Mouse (Mus musculus) CH12.LX (cell line): Measurements from ENCODE around the gene Siae. TPM values are rescaled to one million over a fixed set of nuclear protein-coding genes. Genes with fewer than 3 reads are reported as not detected.

ENCODE experiments used
- DNase-seq: peaks from one replicate; pipeline ENCODE4 v3.0.0-alpha.2; 2013; ENCODE audit errors: extremely low read depth
- H3K27ac ChIP-seq: 2 replicates; pipeline ENCODE4 v1.5.1; 2012; ENCODE audit warnings: low read depth, mild to moderate bottlenecking, control low read depth, moderate library complexity; ENCODE audit not compliant: insufficient read depth
- H3K27me3 ChIP-seq: replicated peaks from 2 replicates; pipeline ENCODE3; 2012; ENCODE audit warnings: inconsistent platforms
- H3K36me3 ChIP-seq, 2 experiments: replicated peaks in 1 of 2; 2 replicates each; pipeline versions ENCODE3 to v1.6.1; 2012; ENCODE audit warnings: inconsistent platforms in 1 of 2, low read length in 1 of 2, mild to moderate bottlenecking in 1 of 2, mixed read lengths in 1 of 2, moderate library complexity in 1 of 2; ENCODE audit not compliant: control insufficient read depth in 1 of 2, insufficient read depth in 1 of 2
- H3K4me1 ChIP-seq, 2 experiments: 2 replicates each; pipeline ENCODE4 v1.6.1; 2012; ENCODE audit warnings: inconsistent platforms in 1 of 2, moderate library complexity in 1 of 2; ENCODE audit not compliant: insufficient read depth in 2 of 2, control insufficient read depth in 1 of 2
- H3K4me2 ChIP-seq: 2 replicates; pipeline ENCODE4 v1.6.1; 2012; ENCODE audit warnings: low read depth, mild to moderate bottlenecking, control low read depth; ENCODE audit not compliant: poor library complexity, insufficient read depth, severe bottlenecking
- H3K4me3 ChIP-seq, 3 experiments: fragments of 150-350 bp in 1 of 3; sonication (generic) in 1 of 3; replicated peaks in 1 of 3; 2 replicates each; pipeline versions ENCODE3 to v1.5.1; 2011 to 2012; ENCODE audit warnings: low read depth in 2 of 3, low read length in 2 of 3, mild to moderate bottlenecking in 2 of 3, moderate library complexity in 2 of 3, control low read depth in 1 of 3, improper control_type of control experiment in 1 of 3, inconsistent platforms in 1 of 3, mixed read lengths in 1 of 3; ENCODE audit not compliant: poor library complexity in 1 of 3
- H3K79me2 ChIP-seq: replicated peaks from 2 replicates; pipeline ENCODE4 v1.6.1; 2012; ENCODE audit warnings: mild to moderate bottlenecking, moderate library complexity; ENCODE audit not compliant: control insufficient read depth, poor library complexity, insufficient read depth, severe bottlenecking; ENCODE audit errors: extremely low read depth
- H3K9ac ChIP-seq: 2 replicates; pipeline ENCODE4 v1.6.1; 2012; ENCODE audit warnings: low read depth, mild to moderate bottlenecking, control low read depth, moderate library complexity; ENCODE audit not compliant: insufficient read depth
- H3K9me3 ChIP-seq: replicated peaks from 2 replicates; pipeline ENCODE3; 2012; ENCODE audit warnings: low read length, inconsistent platforms, mixed read lengths
- BHLHE40 ChIP-seq: IDR thresholded peaks from 2 replicates; pipeline ENCODE4 v1.6.1; 2011; ENCODE audit warnings: mild to moderate bottlenecking, low read depth, low read length, improper control_type of control experiment
- CHD2 ChIP-seq: IDR thresholded peaks from 2 replicates; pipeline ENCODE4 v1.6.1; 2011; ENCODE audit warnings: low read length, improper control_type of control experiment
- CTCF ChIP-seq, 2 experiments: IDR thresholded peaks in 1 of 2; conservative IDR thresholded peaks in 1 of 2; 2 replicates each; pipeline ENCODE4 v1.5.1; 2011 to 2012; ENCODE audit warnings: low read depth in 2 of 2, low read length in 2 of 2, improper control_type of control experiment in 1 of 2, inconsistent platforms in 1 of 2, mild to moderate bottlenecking in 1 of 2, moderate library complexity in 1 of 2
- E2F4 ChIP-seq: IDR thresholded peaks from 2 replicates; pipeline ENCODE4 v1.6.1; 2011; ENCODE audit warnings: low read depth, low read length, improper control_type of control experiment; ENCODE audit not compliant: insufficient replicate concordance
- JUN ChIP-seq: IDR thresholded peaks from 2 replicates; pipeline ENCODE4 v1.6.1; 2011; ENCODE audit warnings: low read depth, mild to moderate bottlenecking, low read length, improper control_type of control experiment, moderate library complexity; ENCODE audit not compliant: insufficient read depth
- KAT2A ChIP-seq: IDR thresholded peaks from 2 replicates; pipeline ENCODE4 v1.6.1; 2012; ENCODE audit warnings: low read length, improper control_type of control experiment, inconsistent platforms; ENCODE audit not compliant: insufficient replicate concordance
- MAFK ChIP-seq: IDR thresholded peaks from 2 replicates; pipeline ENCODE4 v1.6.1; 2011; ENCODE audit warnings: low read length, improper control_type of control experiment; ENCODE audit not compliant: insufficient replicate concordance
- MAX ChIP-seq: IDR thresholded peaks from 2 replicates; pipeline ENCODE4 v1.6.1; 2011; ENCODE audit warnings: low read length, improper control_type of control experiment
- MAZ ChIP-seq: IDR thresholded peaks from 2 replicates; pipeline ENCODE4 v1.6.1; 2012; ENCODE audit warnings: low read depth, mild to moderate bottlenecking, inconsistent platforms, low read length, improper control_type of control experiment, moderate library complexity
- MEF2A ChIP-seq: IDR thresholded peaks from 2 replicates; pipeline ENCODE4 v1.6.1; 2014; ENCODE audit warnings: low read depth, mild to moderate bottlenecking, inconsistent platforms, low read length, improper control_type of control experiment, borderline replicate concordance
- MYC ChIP-seq: IDR thresholded peaks from 2 replicates; pipeline ENCODE4 v1.6.1; 2011; ENCODE audit warnings: low read depth, mild to moderate bottlenecking, improper control_type of control experiment, low read length
- NELFE ChIP-seq: IDR thresholded peaks from 2 replicates; pipeline ENCODE4 v1.6.1; 2011; ENCODE audit warnings: low read depth, low read length, improper control_type of control experiment
- PAX5 ChIP-seq: IDR thresholded peaks from 2 replicates; pipeline ENCODE4 v1.6.1; 2012; ENCODE audit warnings: low read length, inconsistent platforms, mixed read lengths
- POLR2A ChIP-seq: IDR thresholded peaks from 2 replicates; pipeline ENCODE4 v1.6.1; 2011; ENCODE audit warnings: low read depth, mild to moderate bottlenecking, improper control_type of control experiment, low read length
- RAD21 ChIP-seq: IDR thresholded peaks from 2 replicates; pipeline ENCODE4 v1.6.1; 2011; ENCODE audit warnings: low read depth, mild to moderate bottlenecking, low read length, improper control_type of control experiment, moderate library complexity
- SIN3A ChIP-seq: IDR thresholded peaks from 2 replicates; pipeline ENCODE4 v1.6.1; 2012; ENCODE audit warnings: low read length, improper control_type of control experiment, inconsistent platforms
- TBP ChIP-seq: conservative IDR thresholded peaks from 2 replicates; pipeline ENCODE4 v1.6.1; 2011; ENCODE audit warnings: low read depth, low read length, improper control_type of control experiment
- TCF12 ChIP-seq: IDR thresholded peaks from 2 replicates; pipeline ENCODE4 v1.6.1; 2014; ENCODE audit warnings: low read depth, mild to moderate bottlenecking, inconsistent platforms, low read length, improper control_type of control experiment
- ZC3H11A ChIP-seq: IDR thresholded peaks from 2 replicates; pipeline ENCODE4 v1.6.1; 2012; ENCODE audit warnings: low read depth, mild to moderate bottlenecking, inconsistent platforms, low read length, improper control_type of control experiment
- ZKSCAN1 ChIP-seq: IDR thresholded peaks from 2 replicates; pipeline ENCODE4 v1.6.1; 2012; ENCODE audit warnings: low read depth, inconsistent platforms, low read length, improper control_type of control experiment, borderline replicate concordance
- ZNF384 ChIP-seq: IDR thresholded peaks from 2 replicates; pipeline ENCODE4 v1.6.1; 2012; ENCODE audit warnings: low read depth, low read length, improper control_type of control experiment, inconsistent platforms
- dilution Hi-C: fragments of 300-500 bp; cut with MboI; formaldehyde crosslinking; loops from 2 replicates; pipeline ENCODE4 v1.14.3; 2020; ENCODE audit warnings: low sequenced_read_pairs; ENCODE audit not compliant: extremely low pct_unique_long_range_greater_than_20kb, extremely low pct_ligation_motif_present
- in situ Hi-C: fragments of 300-500 bp; cut with MboI; formaldehyde crosslinking; loops from 3 replicates; pipeline ENCODE4 v1.14.3; 2019; ENCODE audit warnings: low sequenced_read_pairs, low pct_ligation_motif_present, low pct_unique_long_range_greater_than_20kb, mixed read lengths
- polyA plus RNA-seq: library from polyadenylated mRNA; unstranded; fragments of >175 nt; gene quantifications from 2 replicates; pipeline ENCODE4 v1.2.1, GENCODE M21; 2012; ENCODE audit warnings: low read depth; ENCODE audit not compliant: insufficient read length
- total RNA-seq, 2 experiments: library from RNA; depleted of rRNA; stranded (reverse); fragments of 300-350 nt in 1 of 2; fragments of >200 nt in 1 of 2; gene quantifications; 2 replicates each; pipeline ENCODE4 v1.2.3; 2012 to 2014

The Siae gene
- total and polyA plus RNA-seq, 3 experiments, result 6.2 to 8.6 (median 7.9) TPM

DNA sequence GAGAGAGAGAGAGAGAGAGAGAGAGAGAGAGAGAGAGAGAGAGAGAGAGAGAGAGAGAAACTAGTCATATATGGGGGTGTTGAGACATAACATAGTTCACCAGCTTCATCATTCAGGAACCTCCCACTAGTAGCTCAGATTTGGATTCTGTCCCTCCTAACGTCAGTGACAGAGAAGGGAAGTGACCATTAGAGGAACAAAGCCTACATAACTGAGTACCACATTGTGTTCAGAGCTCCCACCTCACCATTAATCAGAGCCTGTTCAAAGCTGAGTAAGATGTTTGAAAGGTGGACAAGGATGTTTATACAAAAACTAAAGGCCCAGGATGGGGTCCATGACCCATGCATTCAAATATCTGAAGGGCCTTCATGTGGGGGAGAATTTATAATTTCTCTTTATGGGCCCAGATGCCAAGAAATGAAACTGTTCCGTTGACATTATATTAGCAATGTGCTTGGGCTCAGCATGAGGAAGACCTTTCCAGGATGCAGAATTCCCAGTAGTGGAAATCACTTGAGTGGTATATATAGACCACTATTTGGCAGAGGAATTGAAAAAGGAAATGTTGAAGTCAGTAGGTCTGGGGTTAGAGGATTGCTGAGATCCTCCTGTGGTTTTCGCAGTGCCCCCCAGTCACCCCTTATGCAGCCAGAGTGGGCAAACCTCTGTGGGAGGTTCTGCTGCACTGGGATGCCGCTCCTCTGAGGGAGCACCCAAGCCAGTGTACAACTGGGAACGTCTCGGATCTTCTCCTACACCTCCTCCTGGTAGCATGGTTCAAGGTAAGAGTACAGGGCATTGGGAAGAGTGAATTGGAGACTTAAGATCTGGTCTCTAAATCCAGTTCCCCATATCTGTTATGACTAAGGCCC is 14.6 kb upstream of the Siae start:
- Histone ChIP-seq H3K79me2 (no peaks in the 10 kb centered on the region), H3K4me3 (no peak overlapping the region), H3K9me3 (no peaks in the 10 kb centered on the region), H3K4me2 (no peak overlapping the region), H3K4me1 (peaks cover 5 to 20% of the 10 kb centered on the region in 2 experiments), H3K27me3 (no peaks in the 10 kb centered on the region), H3K9ac (no peak overlapping the region), H3K27ac (no peak overlapping the region), H3K36me3 (no peaks in the 10 kb centered on the region)
- dilution Hi-C loops (no loop called here), in situ Hi-C loops (loop anchor here (10.0 kb wide), 2 partner anchors 84 to 116 kb away; no protein-coding TSS in a partner anchor)
- TF ChIP-seq JUN, result no peak
- no peak for TF ChIP-seq CTCF (conservative IDR thresholded peaks at IDR 0.05 in 1 of 2, IDR thresholded peaks at IDR 0.05 in 1 of 2; ENCODE audit: low read depth in 2 of 2, low read length in 2 of 2)
- TF ChIP-seq CHD2, result no peak
- TF ChIP-seq MYC, result no peak
- TF ChIP-seq TCF12, result no peak
- no peak for TF ChIP-seq MAFK
- TF ChIP-seq RAD21, result no peak
- TF ChIP-seq MAX, result no peak
- TF ChIP-seq ZC3H11A, result no peak
- no peak for TF ChIP-seq BHLHE40
- no peak for TF ChIP-seq NELFE
- no peak for TF ChIP-seq SIN3A
- TF ChIP-seq E2F4, result no peak
- TF ChIP-seq KAT2A, result no peak
- TF ChIP-seq MEF2A, result no peak
- no peak for TF ChIP-seq ZKSCAN1
- TF ChIP-seq POLR2A, result no peak
- TF ChIP-seq TBP, result no peak
- TF ChIP-seq PAX5, result no peak
- DNase-seq, result no peak

DNA sequence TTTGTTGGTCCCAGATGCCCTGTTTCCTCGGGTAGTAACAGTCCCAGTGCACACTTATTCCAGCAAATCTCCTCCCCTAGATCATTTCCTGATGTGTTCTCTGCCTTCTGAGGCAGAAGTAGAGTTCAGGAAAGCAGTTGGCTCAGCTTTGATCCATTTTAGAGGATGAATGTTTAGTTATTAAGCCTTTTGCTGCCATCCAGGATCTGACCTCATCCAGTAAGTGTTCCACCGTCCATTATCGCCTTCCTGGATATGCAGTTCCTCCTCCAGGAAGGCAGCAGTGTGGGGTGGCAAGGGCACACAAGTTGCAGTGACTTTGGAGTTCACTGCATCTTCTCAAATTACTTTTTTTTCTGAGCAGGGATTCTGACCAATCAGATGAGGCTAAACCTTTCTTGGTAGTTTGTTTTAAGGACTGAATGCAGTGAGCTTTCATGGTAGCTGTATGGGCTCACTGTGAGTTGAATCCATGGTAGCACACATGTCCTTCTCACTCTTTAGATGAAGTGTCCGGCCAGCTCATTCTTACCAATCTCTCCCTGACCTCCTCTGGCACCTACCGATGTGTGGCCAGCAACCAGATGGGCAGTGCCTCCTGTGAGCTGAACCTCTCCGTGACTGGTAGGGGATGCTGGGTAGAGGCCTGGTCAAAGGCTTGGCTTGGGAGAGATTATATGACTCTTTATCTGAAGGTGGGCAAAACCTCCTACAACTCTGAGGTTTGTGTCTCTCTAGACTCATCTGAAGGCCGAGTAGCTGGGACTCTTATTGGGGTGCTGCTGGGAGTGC is 13.5 kb upstream of the Siae start:
- Histone ChIP-seq H3K36me3 (no peaks in the 10 kb centered on the region), H3K79me2 (no peaks in the 10 kb centered on the region), H3K4me1 (peaks cover 5 to 20% of the 10 kb centered on the region in 2 experiments), H3K9me3 (no peaks in the 10 kb centered on the region), H3K4me3 (no peak overlapping the region), H3K27me3 (no peaks in the 10 kb centered on the region), H3K27ac (no peak overlapping the region), H3K4me2 (no peak overlapping the region), H3K9ac (no peak overlapping the region)
- dilution Hi-C loops, result no loop called here
- no peak for DNase-seq
- TF ChIP-seq MAZ, result no peak
- no peak for TF ChIP-seq NELFE
- no peak for TF ChIP-seq MAFK
- no peak for TF ChIP-seq ZNF384
- in situ Hi-C loops, result loop anchor here (10.0 kb wide), 2 partner anchors 83 to 117 kb away; no protein-coding TSS in a partner anchor
